Mouse (Mus musculus) adrenal gland, adult 2 months (tissue): ENCODE measurements around the gene Them5. TPM values are rescaled to one million over a fixed set of nuclear protein-coding genes. Genes with fewer than 3 reads are reported as not detected.

Experiments
- polyA plus RNA-seq: library from polyadenylated mRNA; depleted of rRNA; stranded (reverse); fragments of >200 nt; gene quantifications from 2 replicates; pipeline ENCODE4 v1.2.3, GENCODE M21; 2012; rRNA removed
- total RNA-seq, 2 experiments: library from RNA; stranded (reverse); gene quantifications; 2 replicates each; pipeline ENCODE4 v1.2.3; 2021

The Them5 gene
- total and polyA plus RNA-seq, 3 experiments = not detected

Other genes with a start within 250 kb of the Them5 start
- gene Gm10696, start 163.9 kb upstream of the Them5 start, total RNA-seq = not detected
- gene Gm10696, start 163.9 kb upstream of the Them5 start, polyA plus RNA-seq = not detected in 2 replicates
- not detected for gene Gm5286, start 145.4 kb upstream of the Them5 start, total RNA-seq
- gene Gm5286, start 145.4 kb upstream of the Them5 start, polyA plus RNA-seq = not detected in 2 replicates
- gene Gm4778, start 78.1 kb upstream of the Them5 start, total RNA-seq = not detected
- gene Gm4778, start 78.1 kb upstream of the Them5 start, polyA plus RNA-seq = not detected in 2 replicates
- gene Them4, start 32.0 kb upstream of the Them5 start, total RNA-seq = 1 to 10 TPM; 8.2 to 8.5 TPM
- 0.34 and 0.74 TPM in 2 replicates for gene Them4, start 32.0 kb upstream of the Them5 start, polyA plus RNA-seq
- gene C2cd4d, start 20.3 kb downstream of the Them5 start, total RNA-seq = under 1 TPM in 1 of 2 experiments, not detected in 1; 0.52 TPM
- 4.0 and 5.4 TPM in 2 replicates for gene C2cd4d, start 20.3 kb downstream of the Them5 start, polyA plus RNA-seq
- gene Rorc, start 30.7 kb downstream of the Them5 start, total RNA-seq = 10 to 100 TPM; 19.8 to 20.5 TPM
- 17.4 and 17.6 TPM in 2 replicates for gene Rorc, start 30.7 kb downstream of the Them5 start, polyA plus RNA-seq
- gene Lingo4, start 56.4 kb downstream of the Them5 start, total RNA-seq = under 1 TPM; 0.26 to 0.62 TPM
- gene Lingo4, start 56.4 kb downstream of the Them5 start, polyA plus RNA-seq = 0.22 and 0.37 TPM in 2 replicates
- 10 to 100 TPM in 1 of 2 experiments, 1 to 10 TPM in 1; 6.4 to 14.7 TPM for gene Tdrkh, start 71.2 kb downstream of the Them5 start, total RNA-seq
- gene Tdrkh, start 71.2 kb downstream of the Them5 start, polyA plus RNA-seq = 0.23 and 0.24 TPM in 2 replicates
- 10 to 100 TPM; 46.4 to 84.5 TPM for gene Mrpl9, start 101.2 kb downstream of the Them5 start, total RNA-seq
- gene Mrpl9, start 101.2 kb downstream of the Them5 start, polyA plus RNA-seq = 16.4 and 18.0 TPM in 2 replicates
- under 1 TPM in 1 of 2 experiments, not detected in 1; 0.24 TPM for gene Oaz3, start 101.8 kb downstream of the Them5 start, total RNA-seq
- gene Oaz3, start 101.8 kb downstream of the Them5 start, polyA plus RNA-seq = 0.15 TPM in 1 of 2 replicates, not detected in the other
- 10 to 100 TPM; 17.6 to 27.7 TPM for gene Celf3, start 136.2 kb downstream of the Them5 start, total RNA-seq
- gene Celf3, start 136.2 kb downstream of the Them5 start, polyA plus RNA-seq = 62.2 and 77.6 TPM in 2 replicates
- 1 to 10 TPM; 2.8 to 3.5 TPM for gene Riiad1, start 138.2 kb downstream of the Them5 start, total RNA-seq
- not detected in 2 replicates for gene Riiad1, start 138.2 kb downstream of the Them5 start, polyA plus RNA-seq
- gene Snx27, start 240.6 kb downstream of the Them5 start, total RNA-seq = 10 to 100 TPM; 40.5 to 41.9 TPM
- gene Snx27, start 240.6 kb downstream of the Them5 start, polyA plus RNA-seq = 5.4 and 5.6 TPM in 2 replicates